Mouse (Mus musculus) C2C12 (cell line): Measurements from ENCODE around the gene Ttll5. TPM values are rescaled to one million over a fixed set of nuclear protein-coding genes. Genes with fewer than 3 reads are reported as not detected.

Experiments used
- H3K27me3 ChIP-seq: one replicate; pipeline ENCODE4 v1.6.1; 2011; ENCODE audit not compliant: control insufficient read depth, insufficient read depth, insufficient read length
- H3K36me3 ChIP-seq: one replicate; pipeline ENCODE4 v1.6.1; 2011; ENCODE audit not compliant: control insufficient read depth, insufficient read depth
- H3K4me3 ChIP-seq: one replicate; pipeline ENCODE4 v1.5.1; 2011; ENCODE audit warnings: mild to moderate bottlenecking, control low read depth; ENCODE audit not compliant: poor library complexity, insufficient read depth, severe bottlenecking
- H3K79me2 ChIP-seq: one replicate; pipeline ENCODE4 v1.6.1; 2011; ENCODE audit not compliant: control insufficient read depth, insufficient read depth
- H3K79me3 ChIP-seq: one replicate; pipeline ENCODE4 v1.6.1; 2011; ENCODE audit warnings: low read depth, control low read depth
- H3ac ChIP-seq: one replicate; pipeline ENCODE3; 2011; ENCODE audit warnings: low read depth; ENCODE audit not compliant: control insufficient read depth, insufficient read length
- CEBPB ChIP-seq: IDR thresholded peaks from one replicate; pipeline ENCODE4 v1.6.1; 2011; ENCODE audit warnings: low read depth, mild to moderate bottlenecking, control low read depth, moderate library complexity
- CTCF ChIP-seq: IDR thresholded peaks from one replicate; pipeline ENCODE4 v1.5.1; 2011; ENCODE audit not compliant: control insufficient read depth, insufficient read depth, insufficient read length
- FOSL1 ChIP-seq: IDR thresholded peaks from one replicate; pipeline ENCODE4 v1.8.0; 2011; ENCODE audit warnings: mild to moderate bottlenecking, low read length; ENCODE audit not compliant: poor library complexity, insufficient read depth, severe bottlenecking
- MAX ChIP-seq: IDR thresholded peaks from one replicate; pipeline ENCODE4 v1.6.1; 2011; ENCODE audit warnings: mild to moderate bottlenecking, control low read depth
- MYOD1 ChIP-seq: IDR thresholded peaks from one replicate; pipeline ENCODE4 v1.6.1; 2011; ENCODE audit warnings: low read depth; ENCODE audit not compliant: control insufficient read depth, insufficient read length
- MYOG ChIP-seq: IDR thresholded peaks from one replicate; pipeline ENCODE4 v1.6.1; 2011; ENCODE audit not compliant: control insufficient read depth, insufficient read length; ENCODE audit errors: extremely low read depth
- USF1 ChIP-seq: IDR thresholded peaks from one replicate; pipeline ENCODE4 v1.6.1; 2011; ENCODE audit warnings: low read depth, mild to moderate bottlenecking, control low read depth, moderate library complexity
- polyA plus RNA-seq: library from polyadenylated mRNA; unstranded; fragments of >200 nt; fragmentation: generic; extraction: Trizol; gene quantifications from one replicate; pipeline ENCODE4 v1.2.1, GENCODE M21; 2012; ENCODE audit warnings: missing spikeins

Ttll5 gene
- polyA plus RNA-seq, 1 experiment, result 20.1 TPM

- no peak for TF ChIP-seq CEBPB
- TF ChIP-seq FOSL1, result no peak
- no peak for TF ChIP-seq USF1
- TF ChIP-seq MAX, result no peak
- TF ChIP-seq MYOD1, result no peak
- no peak for TF ChIP-seq CTCF
- TF ChIP-seq MYOG, result no peak
- Histone ChIP-seq H3K4me3 (no peak overlapping the region), H3K36me3 (no peaks in the 10 kb centered on the region), H3K27me3 (no peaks in the 10 kb centered on the region), H3K79me3 (no peaks in the 10 kb centered on the region), H3K79me2 (no peaks in the 10 kb centered on the region), H3ac (no peak overlapping the region)
Observed at GRCm38 (mm10) chr12:86030932-86031331, 206.5 kb downstream of the Ttll5 start.

- Histone ChIP-seq H3ac (no peak overlapping the region), H3K4me3 (no peak overlapping the region), H3K79me3 (no peaks in the 10 kb centered on the region), H3K79me2 (no peaks in the 10 kb centered on the region), H3K27me3 (no peaks in the 10 kb centered on the region), H3K36me3 (no peaks in the 10 kb centered on the region)
- TF ChIP-seq MYOG, result no peak
- no peak for TF ChIP-seq CTCF
- no peak for TF ChIP-seq MAX
- TF ChIP-seq FOSL1, result no peak
- TF ChIP-seq MYOD1, result no peak
- no peak for TF ChIP-seq USF1
- TF ChIP-seq CEBPB, result no peak
Observed at GRCm38 (mm10) chr12:86035586-86035985, 211.1 kb downstream of the Ttll5 start.

- H3K36me3 ChIP-seq, result no peaks in the 10 kb centered on the region
- no peak for TF ChIP-seq USF1
- TF ChIP-seq FOSL1, result no peak
- no peak for TF ChIP-seq MYOD1
- no peak for TF ChIP-seq MYOG
- no peak for TF ChIP-seq MAX
- no peak for TF ChIP-seq CEBPB
- no peak for TF ChIP-seq CTCF
- H3K27me3 ChIP-seq, result no peaks in the 10 kb centered on the region
- H3ac ChIP-seq, result no peak overlapping the region
- H3K4me3 ChIP-seq, result no peak overlapping the region
- no peaks in the 10 kb centered on the region for H3K79me3 ChIP-seq
- H3K79me2 ChIP-seq, result no peaks in the 10 kb centered on the region
Observed at GRCm38 (mm10) chr12:86036368-86037166, 212.1 kb downstream of the Ttll5 start.

- Histone ChIP-seq H3K79me3 (no peaks in the 10 kb centered on the region), H3K79me2 (no peaks in the 10 kb centered on the region), H3K36me3 (no peaks in the 10 kb centered on the region), H3K27me3 (no peaks in the 10 kb centered on the region), H3ac (no peak overlapping the region), H3K4me3 (no peak overlapping the region)
- TF ChIP-seq MYOD1 (no peak), USF1 (no peak), CEBPB (no peak), MYOG (no peak), FOSL1 (no peak), CTCF (no peak)
Observed at GRCm38 (mm10) chr12:86037235-86037921, 212.9 kb downstream of the Ttll5 start.

- no peak for TF ChIP-seq MYOG
- TF ChIP-seq USF1, result no peak
- TF ChIP-seq FOSL1, result no peak
- TF ChIP-seq CTCF, result no peak
- TF ChIP-seq CEBPB, result no peak
- TF ChIP-seq MYOD1, result no peak
- TF ChIP-seq MAX, result no peak
- Histone ChIP-seq H3ac (no peak overlapping the region), H3K79me3 (no peaks in the 10 kb centered on the region), H3K27me3 (no peaks in the 10 kb centered on the region), H3K4me3 (no peak overlapping the region), H3K36me3 (no peaks in the 10 kb centered on the region), H3K79me2 (no peaks in the 10 kb centered on the region)
Observed at GRCm38 (mm10) chr12:86039078-86039477, 214.6 kb downstream of the Ttll5 start.
